Mouse (Mus musculus): Measurements from ENCODE around the gene Aldh1a1.

- no peak for TF ChIP-seq CTCF (IDR thresholded peaks at IDR 0.05; ENCODE audit: borderline replicate concordance, extremely low read depth, insufficient read depth, insufficient read length)
- TF ChIP-seq POLR2A (IDR thresholded peaks at IDR 0.05; ENCODE audit: borderline replicate concordance, extremely low read depth, insufficient read depth, insufficient read length, poor library complexity, severe bottlenecking), result no peak
Observed at GRCm38 (mm10) chr19:20599951-20600350, 107.4 kb downstream of the Aldh1a1 start.
